8 mouse cellular contexts compared by ENCODE assay signal in the genomic region with DNA sequence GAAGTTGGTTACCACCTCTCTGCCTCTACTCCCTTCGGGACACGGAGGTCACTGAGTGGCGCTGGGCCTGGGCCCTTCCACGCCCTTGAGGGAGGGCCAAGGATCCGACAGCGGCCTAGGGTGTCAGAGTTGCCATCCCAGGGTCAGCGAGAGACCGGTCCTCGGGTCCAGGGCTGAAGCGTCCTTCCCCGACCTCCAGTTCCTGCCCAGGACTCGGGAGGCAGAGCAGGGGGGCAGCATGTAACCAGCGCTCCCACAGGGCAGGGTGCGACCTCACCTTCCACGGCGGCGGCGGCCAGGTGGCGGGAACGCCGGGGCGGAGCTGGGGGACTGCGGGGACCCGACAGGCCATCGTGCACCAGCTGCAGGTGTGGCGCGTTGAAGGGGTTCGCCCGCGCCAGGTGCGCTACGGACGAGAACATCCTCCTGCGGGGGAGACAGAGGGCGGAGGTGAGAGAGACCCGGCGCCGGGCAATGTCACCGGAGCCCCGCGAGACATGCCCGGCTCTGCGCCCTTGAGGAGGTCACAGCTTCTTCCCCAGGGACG. TPM values are rescaled to one million over a fixed set of nuclear protein-coding genes. Genes with fewer than 3 reads are reported as not detected.
DNase-seq lines count a peak whose midpoint lies in the region; ATAC-seq and TF ChIP-seq lines count a peak whose summit lies in the region.

No protein-coding gene starts in this region.

- peaks cover 17% of the 10 kb centered on the region for H3K4me1 ChIP-seq in embryonic facial prominence, embryonic 12.5 days
- H3K4me1 ChIP-seq in heart, embryonic 12.5 days (replicated peaks): peaks cover 27% of the 10 kb centered on the region
- peaks cover 6% of the 10 kb centered on the region; the same call in 1 of the 2 replicates for H3K4me1 ChIP-seq in small intestine, adult 2 months (ENCODE audit: control insufficient read depth, insufficient read depth, insufficient read length, low read length)

- TF ChIP-seq POLR2A in small intestine, adult 2 months (IDR thresholded peaks at IDR 0.05; ENCODE audit: low read depth, low read length): peak; percentile 47; the same call in 1 of the 2 replicates

- no peaks in the 10 kb centered on the region for H3K9me3 ChIP-seq in embryonic facial prominence, embryonic 12.5 days
- no peaks in the 10 kb centered on the region for H3K9me3 ChIP-seq in heart, embryonic 12.5 days (replicated peaks)

- peak; percentile 37 for ATAC-seq in CD4-positive, CD25-positive, alpha-beta regulatory T cell, adult 4 months
- ATAC-seq in embryonic facial prominence, embryonic 12.5 days (ENCODE audit: insufficient number of reproducible peaks, insufficient read depth, low FRiP score, low TSS enrichment): peak; percentile 62
- peak; percentile 59 for ATAC-seq in heart, embryonic 12.5 days (ENCODE audit: insufficient number of reproducible peaks, low FRiP score)

- under 1% methylated on average over 44 of the region's 44 CpGs for WGBS in embryonic facial prominence, embryonic 12.5 days
- under 1% methylated on average over 44 of the region's 44 CpGs for WGBS in heart, embryonic 12.5 days
- WGBS in macrophage (ENCODE audit: missing documents): 1% methylated on average over 35 of the region's 44 CpGs
- under 1% methylated on average over 43 of the region's 44 CpGs for WGBS in small intestine, adult 2 months

- H3K4me2 ChIP-seq in embryonic facial prominence, embryonic 12.5 days (replicated peaks): peak overlapping the region; percentile 90
- H3K4me2 ChIP-seq in heart, embryonic 12.5 days: peak overlapping the region; percentile 74

- H3K27ac ChIP-seq in embryonic facial prominence, embryonic 12.5 days: peak overlapping the region; percentile 89
- H3K27ac ChIP-seq in heart, embryonic 12.5 days (ENCODE audit: poor library complexity, severe bottlenecking): peak overlapping the region; percentile 98
- H3K27ac ChIP-seq in macrophage: peak overlapping the region; percentile 59
- peak overlapping the region; percentile 92 for H3K27ac ChIP-seq in small intestine, adult 2 months (ENCODE audit: insufficient read depth, low read depth, low read length)

- peaks cover 33% of the 10 kb centered on the region for H3K36me3 ChIP-seq in embryonic facial prominence, embryonic 12.5 days
- H3K36me3 ChIP-seq in heart, embryonic 12.5 days: peaks cover 34% of the 10 kb centered on the region
- peaks cover 38% of the 10 kb centered on the region for H3K36me3 ChIP-seq in macrophage (ENCODE audit: inconsistent target)
- peaks cover 30% of the 10 kb centered on the region for H3K36me3 ChIP-seq in small intestine, adult 2 months (ENCODE audit: control insufficient read depth, insufficient read depth, low read length)

- TF ChIP-seq CTCF in small intestine, adult 2 months (IDR thresholded peaks at IDR 0.05; ENCODE audit: extremely low read depth, insufficient read length, insufficient replicate concordance, low read depth, low read length): no peak

- peaks cover 53% of the 10 kb centered on the region for H3K79me2 ChIP-seq in macrophage (ENCODE audit: inconsistent target)

- H3K9ac ChIP-seq in embryonic facial prominence, embryonic 12.5 days: peak overlapping the region; percentile 99
- H3K9ac ChIP-seq in heart, embryonic 12.5 days: peak overlapping the region; percentile 100

- DNase-seq in MN1 (ENCODE audit: low spot score): peak; percentile 66
- DNase-seq in kidney, postnatal 14 days: peak; percentile 58
- no peak for DNase-seq in cerebellum, postnatal 10 days

- peak overlapping the region; percentile 93 for H3K4me3 ChIP-seq in embryonic facial prominence, embryonic 12.5 days
- H3K4me3 ChIP-seq in heart, embryonic 12.5 days: peak overlapping the region; percentile 100
- H3K4me3 ChIP-seq in macrophage (ENCODE audit: inconsistent target): peak overlapping the region; percentile 79
- peak overlapping the region; percentile 79 for H3K4me3 ChIP-seq in small intestine, adult 2 months (ENCODE audit: low read depth, low read length)

- no peaks in the 10 kb centered on the region for H3K27me3 ChIP-seq in embryonic facial prominence, embryonic 12.5 days
- no peaks in the 10 kb centered on the region for H3K27me3 ChIP-seq in heart, embryonic 12.5 days (replicated peaks)
- H3K27me3 ChIP-seq in small intestine, adult 2 months (ENCODE audit: control insufficient read depth, insufficient read depth, low read length): no peaks in the 10 kb centered on the region

RNA-seq across cellular contexts. Expression of gene Slc25a3, which starts 0.5 kb away (rescaled TPM):
- 100 to 1,000 TPM; 200 to 224 TPM for polyA plus RNA-seq in CD4-positive, CD25-positive, alpha-beta regulatory T cell, adult 4 months (2017; shearing (Covaris generic))
- polyA plus RNA-seq in embryonic facial prominence, embryonic 12.5 days (2016; fragmentation: Nextera tagmentation; extraction: Ambion mirVana): 400 and 412 TPM in 2 replicates
- polyA plus RNA-seq in heart, embryonic 12.5 days (2016; fragmentation: Nextera tagmentation; extraction: Ambion mirVana): 782 and 785 TPM in 2 replicates
- total RNA-seq in macrophage (2018; cell fraction: chromatin; rRNA removed): 100 to 1,000 TPM; 197 to 929 (median 501) TPM
- total RNA-seq in macrophage (2018; cell fraction: cytosol; rRNA removed): 100 to 1,000 TPM; 285 to 427 (median 348) TPM
- total RNA-seq in macrophage (2018; cell fraction: nucleus; rRNA removed): 100 to 1,000 TPM; 295 to 757 (median 468) TPM
- polyA plus RNA-seq in macrophage (2018): 239 to 473 TPM (median 381 TPM) in 3 replicates
- 486 and 781 TPM in 2 replicates for polyA plus RNA-seq in small intestine, adult 2 months (2012; rRNA removed)

RNA-seq across cellular contexts. Expression of gene Ikbip, which starts 40.6 kb away (rescaled TPM):
- 1 to 10 TPM; 4.9 to 6.5 TPM for polyA plus RNA-seq in CD4-positive, CD25-positive, alpha-beta regulatory T cell, adult 4 months (2017; shearing (Covaris generic))
- 47.2 and 48.5 TPM in 2 replicates for polyA plus RNA-seq in embryonic facial prominence, embryonic 12.5 days (2016; fragmentation: Nextera tagmentation; extraction: Ambion mirVana)
- 46.7 and 49.6 TPM in 2 replicates for polyA plus RNA-seq in heart, embryonic 12.5 days (2016; fragmentation: Nextera tagmentation; extraction: Ambion mirVana)
- 10 to 100 TPM in 14 of 26 experiments, 1 to 10 TPM in 12; 3.0 to 30.2 (median 11.3) TPM for total RNA-seq in macrophage (2018; cell fraction: chromatin; rRNA removed)
- 10 to 100 TPM in 22 of 26 experiments, 1 to 10 TPM in 4; 8.3 to 17.7 (median 12.3) TPM for total RNA-seq in macrophage (2018; cell fraction: cytosol; rRNA removed)
- total RNA-seq in macrophage (2018; cell fraction: nucleus; rRNA removed): 10 to 100 TPM in 20 of 26 experiments, 1 to 10 TPM in 6; 6.7 to 35.7 (median 13.5) TPM
- 12.9 to 17.5 TPM (median 14.3 TPM) in 3 replicates for polyA plus RNA-seq in macrophage (2018)
- polyA plus RNA-seq in small intestine, adult 2 months (2012; rRNA removed): 0.67 and 0.85 TPM in 2 replicates

RNA-seq across cellular contexts. Expression of gene Apaf1, which starts 40.8 kb away (rescaled TPM):
- polyA plus RNA-seq in CD4-positive, CD25-positive, alpha-beta regulatory T cell, adult 4 months (2017; shearing (Covaris generic)): 10 to 100 TPM in 1 of 2 experiments, 1 to 10 TPM in 1; 6.2 to 15.3 TPM
- polyA plus RNA-seq in embryonic facial prominence, embryonic 12.5 days (2016; fragmentation: Nextera tagmentation; extraction: Ambion mirVana): 33.0 and 35.4 TPM in 2 replicates
- 22.0 and 23.1 TPM in 2 replicates for polyA plus RNA-seq in heart, embryonic 12.5 days (2016; fragmentation: Nextera tagmentation; extraction: Ambion mirVana)
- total RNA-seq in macrophage (2018; cell fraction: chromatin; rRNA removed): 100 to 1,000 TPM; 204 to 725 (median 324) TPM
- 100 to 1,000 TPM in 2 of 26 experiments, 10 to 100 TPM in 24; 40.9 to 107 (median 55.1) TPM for total RNA-seq in macrophage (2018; cell fraction: cytosol; rRNA removed)
- total RNA-seq in macrophage (2018; cell fraction: nucleus; rRNA removed): 100 to 1,000 TPM; 116 to 469 (median 239) TPM
- 13.1 to 39.9 TPM (median 29.7 TPM) in 3 replicates for polyA plus RNA-seq in macrophage (2018)
- polyA plus RNA-seq in small intestine, adult 2 months (2012; rRNA removed): 8.4 and 13.1 TPM in 2 replicates

RNA-seq across cellular contexts. Expression of gene Tmpo, which starts 57.8 kb away (rescaled TPM):
- 10 to 100 TPM; 35.8 to 68.9 TPM for polyA plus RNA-seq in CD4-positive, CD25-positive, alpha-beta regulatory T cell, adult 4 months (2017; shearing (Covaris generic))
- polyA plus RNA-seq in embryonic facial prominence, embryonic 12.5 days (2016; fragmentation: Nextera tagmentation; extraction: Ambion mirVana): 366 and 400 TPM in 2 replicates
- polyA plus RNA-seq in heart, embryonic 12.5 days (2016; fragmentation: Nextera tagmentation; extraction: Ambion mirVana): 203 and 212 TPM in 2 replicates
- total RNA-seq in macrophage (2018; cell fraction: chromatin; rRNA removed): 100 to 1,000 TPM in 18 of 26 experiments, 10 to 100 TPM in 8; 67.3 to 260 (median 119) TPM
- 10 to 100 TPM; 22.0 to 43.2 (median 33.7) TPM for total RNA-seq in macrophage (2018; cell fraction: cytosol; rRNA removed)
- 100 to 1,000 TPM in 8 of 26 experiments, 10 to 100 TPM in 18; 44.5 to 242 (median 80.1) TPM for total RNA-seq in macrophage (2018; cell fraction: nucleus; rRNA removed)
- 30.4 to 57.8 TPM (median 34.2 TPM) in 3 replicates for polyA plus RNA-seq in macrophage (2018)
- 18.5 and 29.0 TPM in 2 replicates for polyA plus RNA-seq in small intestine, adult 2 months (2012; rRNA removed)

Comparison
In these comparisons a context has a peak if more than half of its experiments do, and no peak if none do; other contexts are left out.
1. DNase-seq: peak in MN1 (single experiment) and kidney, postnatal 14 days (single experiment); none in cerebellum, postnatal 10 days (0 of 2).
2. Peak in every context shown above with its lines, with median percentiles within 50 percentile points of each other: ATAC-seq, H3K27ac ChIP-seq and H3K4me3 ChIP-seq.